Mouse (Mus musculus) MEL (cell line): ENCODE results near the gene Morn1. TPM values are rescaled to one million over a fixed set of nuclear protein-coding genes. Genes with fewer than 3 reads are reported as not detected.

Experiments
- DNase-seq: peaks from one replicate; pipeline ENCODE4 v3.0.0; 2011; ENCODE audit warnings: low read depth, low spot score
- H3K27ac ChIP-seq: 2 replicates; pipeline ENCODE4 v1.5.1; 2012; ENCODE audit warnings: low read depth, mild to moderate bottlenecking, control low read depth, low read length, moderate library complexity; ENCODE audit not compliant: control insufficient read depth
- H3K27me3 ChIP-seq, 2 experiments: fragments of 150-350 bp in 1 of 2; sonication (generic) in 1 of 2; 2 replicates each; pipeline ENCODE4 v1.6.1; 2012; ENCODE audit warnings: low read length in 2 of 2, mild to moderate bottlenecking in 2 of 2, improper control_type of control experiment in 1 of 2, moderate library complexity in 1 of 2; ENCODE audit not compliant: insufficient read depth in 2 of 2, control insufficient read depth in 1 of 2
- H3K36me3 ChIP-seq, 2 experiments: 2 replicates each; pipeline ENCODE4 v1.6.1; 2012 to 2014; ENCODE audit warnings: low read length in 2 of 2, improper control_type of control experiment in 1 of 2, inconsistent platforms in 1 of 2, mild to moderate bottlenecking in 1 of 2; ENCODE audit not compliant: insufficient read depth in 2 of 2, control insufficient read depth in 1 of 2
- H3K4me1 ChIP-seq, 2 experiments: fragments of 150-350 bp in 1 of 2; sonication (generic) in 1 of 2; 2 replicates each; pipeline ENCODE4 v1.6.1; 2012; ENCODE audit warnings: low read length in 2 of 2, improper control_type of control experiment in 1 of 2, mild to moderate bottlenecking in 1 of 2; ENCODE audit not compliant: insufficient read depth in 2 of 2, control insufficient read depth in 1 of 2
- H3K4me3 ChIP-seq, 2 experiments: fragments of 150-350 bp in 1 of 2; sonication (generic) in 1 of 2; 2 replicates each; pipeline ENCODE4 v1.5.1; 2012; ENCODE audit warnings: low read depth in 2 of 2, low read length in 2 of 2, mild to moderate bottlenecking in 2 of 2, moderate library complexity in 2 of 2, control low read depth in 1 of 2, improper control_type of control experiment in 1 of 2; ENCODE audit not compliant: control insufficient read depth in 1 of 2, insufficient read depth in 1 of 2
- H3K79me2 ChIP-seq: 2 replicates; pipeline ENCODE4 v1.6.1; 2012; ENCODE audit warnings: mild to moderate bottlenecking, low read length, moderate library complexity; ENCODE audit not compliant: control insufficient read depth, poor library complexity, insufficient read depth
- H3K9ac ChIP-seq: 2 replicates; pipeline ENCODE4 v1.6.1; 2012; ENCODE audit warnings: low read depth, mild to moderate bottlenecking, control low read depth, low read length, moderate library complexity; ENCODE audit not compliant: control insufficient read depth, poor library complexity, severe bottlenecking
- H3K9me3 ChIP-seq: fragments of 150-350 bp; sonication (generic); replicated peaks from 2 replicates; pipeline ENCODE4 v1.6.1; 2012; ENCODE audit warnings: mild to moderate bottlenecking, low read length, improper control_type of control experiment, moderate library complexity; ENCODE audit not compliant: insufficient read depth
- ETS1 ChIP-seq: IDR thresholded peaks from 2 replicates; pipeline ENCODE4 v1.6.1; 2012; ENCODE audit warnings: low read depth, mild to moderate bottlenecking, inconsistent platforms, low read length, improper control_type of control experiment, moderate library complexity
- GABPA ChIP-seq: IDR thresholded peaks from 2 replicates; pipeline ENCODE4 v1.6.1; 2012; ENCODE audit warnings: low read depth, mild to moderate bottlenecking, inconsistent platforms, low read length, improper control_type of control experiment, moderate library complexity
- GATA1 ChIP-seq: IDR thresholded peaks from 2 replicates; pipeline ENCODE4 v1.6.1; 2011; ENCODE audit warnings: low read depth, low read length, improper control_type of control experiment
- HCFC1 ChIP-seq: IDR thresholded peaks from 2 replicates; pipeline ENCODE4 v1.6.1; 2012; ENCODE audit warnings: low read depth, mild to moderate bottlenecking, inconsistent platforms, low read length, improper control_type of control experiment, moderate library complexity
- JUND ChIP-seq: IDR thresholded peaks from 2 replicates; pipeline ENCODE4 v1.6.1; 2011; ENCODE audit warnings: low read depth, mild to moderate bottlenecking, improper control_type of control experiment, low read length
- MAZ ChIP-seq: IDR thresholded peaks from 2 replicates; pipeline ENCODE4 v1.6.1; 2012; ENCODE audit warnings: low read depth, mild to moderate bottlenecking, inconsistent platforms, low read length, improper control_type of control experiment
- MYB ChIP-seq: IDR thresholded peaks from 2 replicates; pipeline ENCODE4 v1.6.1; 2011; ENCODE audit warnings: mild to moderate bottlenecking, low read depth, low read length, improper control_type of control experiment
- NELFE ChIP-seq: IDR thresholded peaks from 2 replicates; pipeline ENCODE4 v1.6.1; 2011; ENCODE audit warnings: low read depth, low read length, improper control_type of control experiment
- NRF1 ChIP-seq: IDR thresholded peaks from 2 replicates; pipeline ENCODE4 v1.6.1; 2014; ENCODE audit warnings: low read depth, mild to moderate bottlenecking, inconsistent platforms, low read length, improper control_type of control experiment, moderate library complexity; ENCODE audit not compliant: poor library complexity, insufficient read depth, severe bottlenecking
- POLR2A ChIP-seq, 2 experiments: IDR thresholded peaks; 2 replicates each; pipeline ENCODE4 v1.6.1; 2011 to 2012; ENCODE audit warnings: low read length in 2 of 2, mild to moderate bottlenecking in 2 of 2, control low read depth in 1 of 2, improper control_type of control experiment in 1 of 2, low read depth in 1 of 2, moderate library complexity in 1 of 2; ENCODE audit not compliant: control insufficient read depth in 1 of 2, insufficient read depth in 1 of 2, poor library complexity in 1 of 2
- POLR2AphosphoS2 ChIP-seq: IDR thresholded peaks from 2 replicates; pipeline ENCODE4 v1.6.1; 2011; ENCODE audit warnings: low read length, improper control_type of control experiment
- RCOR1 ChIP-seq: IDR thresholded peaks from 2 replicates; pipeline ENCODE4 v1.6.1; 2012; ENCODE audit warnings: low read depth, mild to moderate bottlenecking, inconsistent platforms, low read length, improper control_type of control experiment
- SIN3A ChIP-seq: IDR thresholded peaks from 2 replicates; pipeline ENCODE4 v1.6.1; 2012; ENCODE audit warnings: low read length, improper control_type of control experiment, inconsistent platforms
- UBTF ChIP-seq: IDR thresholded peaks from 2 replicates; pipeline ENCODE4 v1.6.1; 2012; ENCODE audit warnings: low read depth, mild to moderate bottlenecking, inconsistent platforms, low read length, improper control_type of control experiment, moderate library complexity, borderline replicate concordance; ENCODE audit not compliant: insufficient read depth
- ZKSCAN1 ChIP-seq: IDR thresholded peaks from 2 replicates; pipeline ENCODE4 v1.6.1; 2012; ENCODE audit warnings: low read depth, mild to moderate bottlenecking, inconsistent platforms, low read length, improper control_type of control experiment, moderate library complexity
- ZNF384 ChIP-seq: IDR thresholded peaks from 2 replicates; pipeline ENCODE4 v1.6.1; 2012; ENCODE audit warnings: low read depth, mild to moderate bottlenecking, inconsistent platforms, low read length, improper control_type of control experiment
- polyA plus RNA-seq, 2 experiments: library from polyadenylated mRNA; stranded (reverse) in 1 of 2; unstranded in 1 of 2; fragments of >175 nt in 1 of 2; fragments of >200 nt in 1 of 2; gene quantifications; 2 replicates each; pipeline versions ENCODE4 v1.2.1 to v1.2.4; 2012; ENCODE audit warnings: low replicate concordance in 2 of 2, low read depth in 1 of 2; ENCODE audit not compliant: insufficient read length in 2 of 2, insufficient read depth in 1 of 2, missing spikeins in 1 of 2
- total RNA-seq: library from RNA; depleted of rRNA; stranded (reverse); fragments of 300-350 nt; gene quantifications from 2 replicates; pipeline ENCODE4 v1.2.3, GENCODE M21; 2012

Gene Morn1
- total and polyA plus RNA-seq, 3 experiments, result 4.1 to 4.4 TPM; not detected in 1

GRCm38 (mm10) chr4:155168835-155169252, 82.5 kb downstream of the Morn1 start:
- peaks cover 8% of the 10 kb centered on the region for H3K79me2 ChIP-seq
- no peak overlapping the region for H3K27ac ChIP-seq
- TF ChIP-seq ZKSCAN1, result no peak
- 0 out of 2 replicates have a peak, but pooled peaks have one; percentile 8 for TF ChIP-seq ZNF384
- no peak for TF ChIP-seq JUND
- H3K4me3 ChIP-seq, result no peak overlapping the region
- no peaks in the 10 kb centered on the region for H3K27me3 ChIP-seq
- H3K9ac ChIP-seq, result no peak overlapping the region
- H3K36me3 ChIP-seq, result peaks cover 0 to 21% of the 10 kb centered on the region in 2 experiments; a peak in 2 of 4 replicates
- no peaks in the 10 kb centered on the region for H3K9me3 ChIP-seq
- H3K4me1 ChIP-seq, result peaks cover 13 to 40% of the 10 kb centered on the region in 2 experiments
- no peak for DNase-seq

- DNase-seq, result no peak
- no peaks in the 10 kb centered on the region for H3K27me3 ChIP-seq
- peaks cover 0 to 13% of the 10 kb centered on the region in 2 experiments; a peak in 3 of 4 replicates for H3K36me3 ChIP-seq
- no peak overlapping the region for H3K9ac ChIP-seq
- H3K79me2 ChIP-seq, result peaks cover 8% of the 10 kb centered on the region
- no peaks in the 10 kb centered on the region for H3K9me3 ChIP-seq
- peaks cover 6 to 27% of the 10 kb centered on the region in 2 experiments for H3K4me1 ChIP-seq
- no peak overlapping the region for H3K27ac ChIP-seq
- TF ChIP-seq GABPA, result no peak
- TF ChIP-seq NRF1, result no peak
- TF ChIP-seq MAZ, result no peak
- TF ChIP-seq HCFC1, result no peak
- no peak for TF ChIP-seq UBTF
- no peak for TF ChIP-seq SIN3A
- no peak overlapping the region for H3K4me3 ChIP-seq
Measured at GRCm38 (mm10) chr4:155170614-155171212, 84.3 kb downstream of the Morn1 start.

- H3K9me3 ChIP-seq, result no peaks in the 10 kb centered on the region
- no peak overlapping the region for H3K4me3 ChIP-seq
- no peak overlapping the region for H3K27ac ChIP-seq
- DNase-seq, result no peak
- peaks cover 0 to 10% of the 10 kb centered on the region in 2 experiments; a peak in 3 of 4 replicates for H3K36me3 ChIP-seq
- peaks cover 4 to 18% of the 10 kb centered on the region in 2 experiments for H3K4me1 ChIP-seq
- H3K27me3 ChIP-seq, result no peaks in the 10 kb centered on the region
- H3K79me2 ChIP-seq, result peaks cover 3% of the 10 kb centered on the region
- H3K9ac ChIP-seq, result no peak overlapping the region
- TF ChIP-seq POLR2AphosphoS2, result no peak
- no peak for TF ChIP-seq MAZ
- no peak for TF ChIP-seq POLR2A (IDR thresholded peaks at IDR 0.05; ENCODE audit: control insufficient read depth in 1 of 2, insufficient read depth in 1 of 2, low read depth in 1 of 2, low read length in 2 of 2, poor library complexity in 1 of 2)
- TF ChIP-seq ETS1, result no peak
- TF ChIP-seq GATA1, result no peak
- TF ChIP-seq MYB, result no peak
- no peak for TF ChIP-seq HCFC1
- no peak for TF ChIP-seq RCOR1
- TF ChIP-seq NELFE, result no peak
- no peak for TF ChIP-seq SIN3A
- no peak for TF ChIP-seq NRF1
Measured at GRCm38 (mm10) chr4:155171961-155172533, 85.7 kb downstream of the Morn1 start.
